Mouse (Mus musculus): ENCODE results near the gene Dennd1a. TPM values are rescaled to one million over a fixed set of nuclear protein-coding genes. Genes with fewer than 3 reads are reported as not detected.

Dennd1a gene
- polyA plus RNA-seq, 1 experiment: 17.5 TPM

GRCm38 (mm10) chr2:38313399-38313798 is 26.2 kb upstream of the Dennd1a start:
- Histone ChIP-seq H3K4me1 (ENCODE audit: control insufficient read depth, insufficient read depth, insufficient read length) (no peaks in the 10 kb centered on the region), H3K4me3 (ENCODE audit: extremely low read depth, insufficient read depth, insufficient read length) (no peak overlapping the region), H3K36me3 (ENCODE audit: control insufficient read depth, insufficient read depth, low read length) (no peaks in the 10 kb centered on the region), H3K27ac (ENCODE audit: insufficient read depth, low read length) (no peak overlapping the region), H3K27me3 (ENCODE audit: control insufficient read depth, insufficient read depth, low read length) (no peaks in the 10 kb centered on the region)
- WGBS: 43% methylated on average over 3 of the region's 3 CpGs
- TF ChIP-seq POLR2A (IDR thresholded peaks at IDR 0.05; ENCODE audit: low read depth, low read length): no peak
- no peak for DNase-seq (ENCODE audit: low read depth in 1 of 2, low spot score in 2 of 2)

GRCm38 (mm10) chr2:38312921-38313320 is 25.7 kb upstream of the Dennd1a start:
- Histone ChIP-seq H3K27me3 (ENCODE audit: control insufficient read depth, insufficient read depth, low read length) (no peaks in the 10 kb centered on the region), H3K27ac (ENCODE audit: insufficient read depth, low read length) (no peak overlapping the region), H3K4me3 (ENCODE audit: extremely low read depth, insufficient read depth, insufficient read length) (no peak overlapping the region), H3K4me1 (ENCODE audit: control insufficient read depth, insufficient read depth, insufficient read length) (no peaks in the 10 kb centered on the region), H3K36me3 (ENCODE audit: control insufficient read depth, insufficient read depth, low read length) (no peaks in the 10 kb centered on the region)
- TF ChIP-seq POLR2A (IDR thresholded peaks at IDR 0.05; ENCODE audit: low read depth, low read length): no peak
- no peak for TF ChIP-seq CTCF (IDR thresholded peaks at IDR 0.05; ENCODE audit: extremely low read depth, insufficient read depth, insufficient read length, insufficient replicate concordance)
- DNase-seq (ENCODE audit: low read depth in 1 of 2, low spot score in 2 of 2): no peak
- 91% methylated on average over 3 of the region's 3 CpGs for WGBS

- 79% methylated on average over 1 of the region's 1 CpGs for WGBS
- no peaks in the 10 kb centered on the region for H3K4me1 ChIP-seq (ENCODE audit: control insufficient read depth, insufficient read depth, insufficient read length)
- no peak overlapping the region for H3K27ac ChIP-seq (ENCODE audit: insufficient read depth, low read length)
- DNase-seq (ENCODE audit: low read depth in 1 of 2, low spot score in 2 of 2): no peak
- TF ChIP-seq POLR2A (IDR thresholded peaks at IDR 0.05; ENCODE audit: low read depth, low read length) (no peak), CTCF (IDR thresholded peaks at IDR 0.05; ENCODE audit: extremely low read depth, insufficient read depth, insufficient read length, insufficient replicate concordance) (no peak)
- H3K36me3 ChIP-seq (ENCODE audit: control insufficient read depth, insufficient read depth, low read length): no peaks in the 10 kb centered on the region
- no peaks in the 10 kb centered on the region for H3K27me3 ChIP-seq (ENCODE audit: control insufficient read depth, insufficient read depth, low read length)
- no peak overlapping the region for H3K4me3 ChIP-seq (ENCODE audit: extremely low read depth, insufficient read depth, insufficient read length)
Measured at GRCm38 (mm10) chr2:38305152-38305551, 18.0 kb upstream of the Dennd1a start.

- Histone ChIP-seq H3K4me3 (ENCODE audit: extremely low read depth, insufficient read depth, insufficient read length) (no peak overlapping the region), H3K27ac (ENCODE audit: insufficient read depth, low read length) (no peak overlapping the region), H3K4me1 (ENCODE audit: control insufficient read depth, insufficient read depth, insufficient read length) (no peaks in the 10 kb centered on the region), H3K36me3 (ENCODE audit: control insufficient read depth, insufficient read depth, low read length) (no peaks in the 10 kb centered on the region), H3K27me3 (ENCODE audit: control insufficient read depth, insufficient read depth, low read length) (no peaks in the 10 kb centered on the region)
- WGBS: 90% methylated on average over 2 of the region's 2 CpGs
- no peak for TF ChIP-seq POLR2A (IDR thresholded peaks at IDR 0.05; ENCODE audit: low read depth, low read length)
- no peak for TF ChIP-seq CTCF (IDR thresholded peaks at IDR 0.05; ENCODE audit: extremely low read depth, insufficient read depth, insufficient read length, insufficient replicate concordance)
- DNase-seq (ENCODE audit: low read depth in 1 of 2, low spot score in 2 of 2): no peak
Measured at GRCm38 (mm10) chr2:38300941-38301340, 13.8 kb upstream of the Dennd1a start.

- no peak overlapping the region for H3K27ac ChIP-seq (ENCODE audit: insufficient read depth, low read length)
- 28% methylated on average over 4 of the region's 4 CpGs for WGBS
- no peak for DNase-seq (ENCODE audit: low read depth in 1 of 2, low spot score in 2 of 2)
- H3K4me1 ChIP-seq (ENCODE audit: control insufficient read depth, insufficient read depth, insufficient read length): no peaks in the 10 kb centered on the region
- TF ChIP-seq POLR2A (IDR thresholded peaks at IDR 0.05; ENCODE audit: low read depth, low read length) (no peak), CTCF (IDR thresholded peaks at IDR 0.05; ENCODE audit: extremely low read depth, insufficient read depth, insufficient read length, insufficient replicate concordance) (no peak)
- no peaks in the 10 kb centered on the region for H3K27me3 ChIP-seq (ENCODE audit: control insufficient read depth, insufficient read depth, low read length)
- no peak overlapping the region for H3K4me3 ChIP-seq (ENCODE audit: extremely low read depth, insufficient read depth, insufficient read length)
- H3K36me3 ChIP-seq (ENCODE audit: control insufficient read depth, insufficient read depth, low read length): no peaks in the 10 kb centered on the region
Measured at GRCm38 (mm10) chr2:38295939-38296338, 8.7 kb upstream of the Dennd1a start.

- DNase-seq (ENCODE audit: low read depth in 1 of 2, low spot score in 2 of 2): no peak
- TF ChIP-seq CTCF (IDR thresholded peaks at IDR 0.05; ENCODE audit: extremely low read depth, insufficient read depth, insufficient read length, insufficient replicate concordance) (no peak), POLR2A (IDR thresholded peaks at IDR 0.05; ENCODE audit: low read depth, low read length) (no peak)
- H3K27me3 ChIP-seq (ENCODE audit: control insufficient read depth, insufficient read depth, low read length): no peaks in the 10 kb centered on the region
- 87% methylated on average over 1 of the region's 1 CpGs for WGBS
- no peaks in the 10 kb centered on the region for H3K4me1 ChIP-seq (ENCODE audit: control insufficient read depth, insufficient read depth, insufficient read length)
- H3K36me3 ChIP-seq (ENCODE audit: control insufficient read depth, insufficient read depth, low read length): no peaks in the 10 kb centered on the region
- H3K27ac ChIP-seq (ENCODE audit: insufficient read depth, low read length): no peak overlapping the region
- H3K4me3 ChIP-seq (ENCODE audit: extremely low read depth, insufficient read depth, insufficient read length): no peak overlapping the region
Measured at GRCm38 (mm10) chr2:38291526-38291925, 4.3 kb upstream of the Dennd1a start.

- 87% methylated on average over 2 of the region's 2 CpGs for WGBS
- Histone ChIP-seq H3K4me3 (ENCODE audit: extremely low read depth, insufficient read depth, insufficient read length) (no peak overlapping the region), H3K4me1 (ENCODE audit: control insufficient read depth, insufficient read depth, insufficient read length) (no peaks in the 10 kb centered on the region; the same call in 1 of the 2 replicates), H3K27ac (ENCODE audit: insufficient read depth, low read length) (no peak overlapping the region), H3K27me3 (ENCODE audit: control insufficient read depth, insufficient read depth, low read length) (no peaks in the 10 kb centered on the region), H3K36me3 (ENCODE audit: control insufficient read depth, insufficient read depth, low read length) (no peaks in the 10 kb centered on the region)
- DNase-seq (ENCODE audit: low read depth in 1 of 2, low spot score in 2 of 2): no peak
- TF ChIP-seq CTCF (IDR thresholded peaks at IDR 0.05; ENCODE audit: extremely low read depth, insufficient read depth, insufficient read length, insufficient replicate concordance): no peak
- no peak for TF ChIP-seq POLR2A (IDR thresholded peaks at IDR 0.05; ENCODE audit: low read depth, low read length)
Measured at GRCm38 (mm10) chr2:38288226-38288625, 1.0 kb upstream of the Dennd1a start.

Data from spleen, adult 2 months (tissue).